Mouse (Mus musculus) lung, postnatal 36 days (tissue): ENCODE data around the gene Mtif3.
"Not testable (repeated sequence)": the region's sequence is repeated elsewhere in the genome, so short reads cannot be mapped to it uniquely, and the experiment has no call there.

ENCODE experiments used
- DNase-seq: peaks from one replicate; pipeline ENCODE4 v3.0.0; 2022; ENCODE audit warnings: mixed read lengths

Mtif3 gene

DNA sequence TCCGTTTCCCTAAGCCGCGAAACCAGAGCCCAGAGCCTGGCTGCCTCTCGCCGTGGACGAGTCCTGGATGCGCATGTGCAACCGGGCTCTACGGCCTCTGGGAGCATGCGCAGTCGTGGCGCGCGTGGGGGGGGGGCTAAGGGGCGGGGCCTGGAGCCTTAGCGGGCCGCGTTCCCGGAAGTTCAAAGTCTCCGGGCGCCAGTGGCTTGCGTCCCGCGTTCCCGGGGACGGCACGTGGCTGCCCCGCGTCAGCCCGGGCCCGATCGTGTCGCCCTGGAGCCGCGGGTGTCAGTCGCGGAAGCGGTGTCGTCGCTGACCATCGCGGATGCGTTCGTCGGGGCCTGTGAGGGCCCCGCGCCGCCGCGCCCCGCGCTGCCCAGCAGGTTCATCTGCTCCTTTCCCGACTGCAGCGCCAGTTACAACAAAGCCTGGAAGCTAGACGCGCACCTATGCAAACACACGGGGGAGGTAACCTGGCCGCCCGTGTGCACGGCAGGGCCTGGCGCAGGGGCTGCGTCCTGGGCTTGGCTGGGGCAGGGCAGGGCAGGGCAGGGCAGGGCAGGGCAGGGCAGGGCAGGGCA is 15.0 kb downstream of the Mtif3 start, which contains the start of gene Gtf3a:
TSS of gene Gtf3a (plus strand) at position 150 of the 581 bp plus-strand sequence.
- DNase-seq, result peak; percentile 85

DNA sequence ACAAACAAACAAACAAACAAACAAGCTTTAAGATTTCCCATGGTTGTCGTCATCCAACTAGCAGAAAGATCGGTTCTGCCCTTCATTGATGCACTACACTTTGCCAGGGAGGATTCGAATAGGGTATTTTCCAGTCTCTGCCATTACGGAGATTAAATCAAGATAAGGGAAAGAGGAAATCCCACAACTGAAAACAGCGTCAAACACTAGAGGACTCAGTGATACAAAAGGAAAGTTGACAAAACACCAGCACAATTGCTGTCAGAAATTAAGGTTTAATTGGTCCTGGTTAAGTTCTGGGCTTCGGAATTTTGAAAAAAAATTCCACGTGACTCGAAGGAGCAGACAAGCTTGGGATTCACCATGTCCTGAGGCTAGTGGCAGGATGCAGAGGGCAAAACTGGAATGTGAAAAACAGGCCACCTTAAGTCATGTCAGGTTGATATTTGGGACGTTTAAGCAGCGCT is 15.5 kb downstream of the Mtif3 start:
- no peak for DNase-seq

DNA sequence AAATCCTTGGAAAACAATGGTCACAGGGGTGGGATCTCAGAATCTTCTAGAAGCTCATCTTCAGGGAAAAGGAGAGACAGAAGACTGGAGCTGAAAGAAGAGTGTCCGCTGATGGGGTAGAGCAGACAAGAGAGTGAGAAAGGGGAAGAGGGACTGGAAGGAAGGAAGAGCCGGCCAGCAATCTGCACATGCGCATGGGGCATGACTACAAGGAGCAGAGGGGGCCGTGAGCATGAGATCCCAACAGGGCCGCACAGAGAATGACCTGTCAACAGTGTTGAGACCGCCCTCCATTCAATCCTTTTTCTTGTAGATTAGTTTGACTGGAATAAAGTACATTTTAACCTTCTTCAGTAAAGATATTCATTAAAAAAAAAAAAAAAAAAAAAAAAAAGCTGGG is 16.1 kb downstream of the Mtif3 start:
- DNase-seq, result peak; percentile 20

DNA sequence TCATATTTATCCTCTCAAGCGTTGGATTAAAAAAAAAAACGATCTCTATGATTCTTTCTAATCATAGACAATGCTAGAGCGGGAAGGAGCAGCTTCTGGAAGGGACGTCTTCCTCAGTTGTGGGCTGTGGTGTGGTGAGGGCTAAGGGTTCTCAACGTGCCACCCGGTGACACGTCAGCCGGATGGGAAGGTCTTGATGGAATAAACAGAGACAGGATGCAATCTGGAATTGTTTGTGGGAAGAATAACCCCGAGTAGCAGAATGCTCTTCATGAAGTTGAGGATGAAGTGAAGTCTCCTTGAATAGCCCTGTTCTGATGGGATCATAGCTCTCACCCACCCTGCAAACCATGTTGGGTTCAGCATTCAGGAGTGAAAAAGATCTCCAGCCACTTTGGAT is 16.9 kb downstream of the Mtif3 start:
- DNase-seq, result peak; percentile 46

DNA sequence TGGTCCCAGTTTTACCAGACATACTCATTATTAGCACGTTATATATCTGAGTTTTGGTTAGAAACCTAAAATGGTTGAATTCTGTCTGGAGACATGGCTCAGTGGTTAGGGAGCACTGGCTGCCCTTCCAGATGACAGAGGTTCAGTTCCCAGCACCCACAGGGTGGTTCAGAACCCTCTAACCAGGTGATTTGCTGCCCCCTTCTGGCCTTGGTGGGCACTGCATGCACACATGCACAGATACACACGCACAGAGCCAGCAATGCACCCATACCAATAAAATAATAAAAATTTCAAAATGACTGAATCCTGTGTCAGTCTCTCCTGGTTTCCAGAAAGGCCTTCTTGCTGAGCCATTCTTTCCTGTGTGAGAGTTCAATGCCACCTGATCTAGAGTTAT is 19.0 kb downstream of the Mtif3 start:
- no peak for DNase-seq

DNA sequence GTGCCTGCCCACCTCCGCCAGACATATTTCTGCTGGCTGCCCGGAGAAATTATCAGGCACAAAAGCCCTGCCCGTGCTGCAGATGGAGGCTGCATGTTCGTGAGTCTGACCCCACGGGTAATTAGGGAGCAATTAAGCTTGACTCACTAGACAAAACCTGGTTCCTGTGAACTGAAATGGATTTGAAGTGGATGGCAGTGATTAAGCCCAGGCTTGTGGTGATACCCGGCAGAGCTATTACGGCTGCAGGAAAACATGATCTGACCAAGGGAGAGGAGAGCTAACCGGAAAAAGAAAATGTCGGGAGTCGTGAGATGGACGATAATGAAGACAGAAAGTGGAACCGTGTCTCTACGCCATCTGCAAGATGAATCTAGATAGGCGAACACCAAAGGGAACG is 20.6 kb downstream of the Mtif3 start:
- DNase-seq, result no peak

DNA sequence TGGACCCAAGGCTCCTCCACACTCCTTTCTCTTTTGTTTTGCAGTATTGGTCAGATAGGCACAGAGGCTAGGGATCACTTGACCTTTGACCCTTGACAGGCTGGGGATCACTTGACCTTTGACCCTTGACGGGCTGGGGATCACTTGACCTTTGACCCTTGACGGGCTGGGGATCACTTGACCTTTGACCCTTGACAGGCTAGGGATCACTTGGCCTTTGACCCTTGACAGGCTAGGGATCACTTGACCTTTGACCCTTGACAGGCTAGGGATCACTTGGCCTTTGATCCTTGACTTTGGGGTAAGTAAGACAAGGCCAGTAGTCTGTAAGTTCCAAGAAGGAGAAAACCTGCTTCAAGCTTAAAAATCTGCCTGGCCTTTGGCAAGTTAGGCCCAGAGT is 21.7 kb downstream of the Mtif3 start:
- not testable (repeated sequence) for DNase-seq

DNA sequence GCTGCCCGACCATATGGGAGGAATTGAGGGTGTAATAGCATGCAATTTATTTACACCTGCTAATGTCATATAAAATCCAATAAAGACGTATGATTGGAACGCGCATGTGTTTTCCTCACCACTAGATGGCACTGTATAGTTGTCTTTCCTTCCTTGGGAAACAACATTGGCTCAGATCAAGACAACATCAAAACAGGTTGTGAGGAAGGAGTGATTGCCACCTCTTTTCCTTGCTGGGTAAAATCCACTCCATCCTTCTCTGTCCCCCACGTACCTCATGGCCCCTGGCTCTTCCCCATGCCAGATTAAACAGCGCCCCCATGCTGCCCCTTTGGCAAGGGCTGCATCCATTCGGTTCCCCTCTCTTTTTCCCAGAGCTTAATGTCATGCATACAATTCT is 23.4 kb downstream of the Mtif3 start:
- DNase-seq, result peak; percentile 61

DNA sequence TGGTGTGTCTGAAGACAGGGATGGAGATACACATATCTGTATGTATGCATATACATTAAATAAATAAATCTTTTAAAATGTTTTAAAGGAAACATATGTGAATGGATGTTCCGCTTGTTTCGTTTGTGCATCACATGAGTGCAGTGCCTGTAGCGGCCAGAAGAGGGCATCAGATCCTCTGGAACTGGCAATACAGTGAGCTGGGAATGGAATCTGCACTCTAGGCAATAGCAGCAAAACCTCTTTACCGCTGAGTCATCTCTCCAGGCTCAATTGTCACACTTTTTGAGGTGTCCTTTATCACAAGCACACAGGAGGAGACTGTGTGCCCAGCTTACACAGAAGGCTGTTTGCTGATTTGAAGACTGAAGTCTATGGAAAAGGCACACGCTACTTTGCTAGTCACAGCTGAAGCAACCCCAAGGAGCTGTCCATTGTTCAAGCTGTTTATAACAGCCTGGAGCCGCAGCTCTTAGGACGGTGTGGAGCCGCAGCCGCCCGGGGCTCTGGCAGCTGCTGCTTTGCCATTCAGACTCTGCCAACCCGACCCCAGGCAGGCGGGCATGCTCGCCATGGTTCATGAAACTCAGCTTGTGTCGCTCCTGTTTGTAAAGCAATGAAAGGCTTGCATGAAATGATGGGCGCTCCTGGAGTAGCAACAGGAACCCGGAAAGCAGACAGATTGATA is 24.3 kb downstream of the Mtif3 start:
- DNase-seq, result no peak

DNA sequence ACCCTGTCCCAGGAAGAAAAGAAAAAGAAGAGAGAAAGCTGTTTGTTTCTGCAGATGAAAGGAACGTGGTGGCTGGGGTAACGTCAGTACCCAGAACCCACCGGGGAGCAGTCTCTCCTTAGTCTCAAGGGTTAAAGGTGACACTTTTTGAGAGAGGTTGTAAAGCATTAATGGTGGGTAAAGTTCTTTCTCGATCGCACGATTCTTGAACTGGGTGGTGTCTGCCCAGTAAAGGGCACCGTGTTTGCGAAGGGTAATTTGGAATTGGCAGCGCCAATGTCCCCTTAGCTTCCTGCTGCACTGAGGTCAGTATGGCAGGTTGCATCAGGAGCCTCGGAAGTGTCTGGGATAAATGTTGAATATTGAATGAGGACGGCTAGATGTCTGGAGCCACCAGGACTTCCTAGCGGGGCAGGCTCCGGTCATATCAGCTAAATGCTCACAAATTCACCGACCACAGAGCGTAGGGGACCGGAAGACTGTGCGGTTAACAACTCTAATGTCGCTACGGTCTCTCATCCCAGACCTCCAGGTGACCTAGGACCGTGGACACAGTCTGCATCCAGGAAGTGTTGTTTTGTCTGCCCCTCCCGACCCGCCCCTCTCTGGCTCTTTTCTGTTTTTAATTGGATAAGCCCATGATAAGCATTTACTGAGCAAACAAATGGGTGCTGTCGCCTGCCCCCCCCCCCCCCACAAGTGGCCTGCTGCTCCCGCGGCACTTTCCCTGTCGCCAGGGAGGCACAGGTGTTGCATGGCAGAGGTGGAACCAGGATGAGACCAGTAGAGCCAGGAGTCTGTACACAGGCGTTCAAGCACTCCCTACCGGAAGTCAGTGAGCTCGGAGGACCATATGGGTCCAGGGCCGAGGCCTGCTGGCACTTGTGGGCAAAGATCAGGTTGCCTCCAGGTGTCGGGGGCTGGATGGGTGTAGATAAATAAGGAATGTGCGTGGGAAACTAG is 25.8 kb downstream of the Mtif3 start:
- DNase-seq, result no peak

DNA sequence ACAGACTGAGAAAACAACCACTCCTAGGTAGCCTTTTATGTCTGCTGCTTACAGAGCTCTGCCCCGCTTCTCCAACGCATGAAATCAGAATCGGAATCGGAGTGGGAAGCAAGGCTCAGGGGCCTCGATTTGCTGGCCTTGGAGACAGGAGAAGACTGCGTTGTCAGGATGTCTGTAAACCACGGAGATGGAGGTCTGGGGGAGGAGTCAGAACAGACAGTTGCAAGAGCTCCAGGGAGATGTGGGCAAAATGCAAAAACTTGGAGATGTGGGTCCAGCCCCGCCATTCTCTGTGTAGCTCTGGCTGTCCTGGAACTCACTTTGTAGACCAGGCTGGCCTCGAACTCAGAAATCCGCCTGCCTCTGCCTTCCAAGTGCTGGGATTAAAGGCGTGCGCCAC is 30.1 kb downstream of the Mtif3 start:
- no peak for DNase-seq

DNA sequence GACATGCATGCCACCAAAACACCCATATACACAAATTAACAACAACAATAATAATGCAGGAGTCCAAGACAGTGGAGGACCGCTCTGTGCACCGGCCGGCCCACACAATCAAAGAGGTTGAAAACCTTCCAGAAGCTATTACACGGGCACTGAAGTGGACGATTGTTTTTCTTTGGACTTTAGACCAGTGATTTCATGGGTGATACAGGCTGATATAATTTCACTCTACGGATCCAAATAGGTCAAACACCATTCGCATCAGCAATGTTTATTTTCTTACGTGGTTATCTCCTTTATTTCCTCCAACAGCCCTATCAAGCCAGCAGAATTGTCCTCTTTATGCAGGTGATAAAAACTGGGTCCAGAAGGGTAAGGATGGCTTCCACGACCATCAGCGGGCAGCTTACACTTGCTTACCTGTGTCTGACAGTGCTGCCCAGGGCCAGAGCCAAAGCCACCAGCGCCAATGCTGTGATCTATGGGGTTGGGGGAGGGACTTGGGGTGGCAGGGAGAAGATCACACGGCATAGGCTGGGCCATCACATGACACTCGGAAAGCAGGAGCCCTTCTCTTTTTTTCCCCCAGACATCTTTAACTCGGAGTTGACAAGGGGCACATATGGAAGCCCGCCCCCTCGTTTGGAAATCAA is 31.6 kb downstream of the Mtif3 start:
- DNase-seq, result no peak

DNA sequence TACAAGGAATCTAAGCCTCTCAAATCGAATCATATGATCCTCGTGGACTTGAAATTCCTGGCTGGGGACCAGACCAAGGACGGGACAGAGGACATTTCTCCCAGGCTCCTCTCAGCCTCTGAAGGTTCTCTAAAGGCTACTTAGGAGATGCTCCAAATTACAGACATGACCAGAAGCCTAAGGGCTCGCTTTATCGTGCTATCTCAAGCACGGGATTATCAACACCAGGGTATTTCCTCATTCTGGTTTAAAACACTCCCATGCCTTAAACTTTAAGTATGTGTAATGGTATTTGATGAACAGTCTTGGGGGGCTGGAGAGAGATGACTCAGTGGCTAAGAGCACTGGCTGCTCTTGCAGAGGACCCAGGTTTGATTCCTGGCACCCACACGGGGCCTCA is 32.2 kb downstream of the Mtif3 start:
- DNase-seq, result no peak

DNA sequence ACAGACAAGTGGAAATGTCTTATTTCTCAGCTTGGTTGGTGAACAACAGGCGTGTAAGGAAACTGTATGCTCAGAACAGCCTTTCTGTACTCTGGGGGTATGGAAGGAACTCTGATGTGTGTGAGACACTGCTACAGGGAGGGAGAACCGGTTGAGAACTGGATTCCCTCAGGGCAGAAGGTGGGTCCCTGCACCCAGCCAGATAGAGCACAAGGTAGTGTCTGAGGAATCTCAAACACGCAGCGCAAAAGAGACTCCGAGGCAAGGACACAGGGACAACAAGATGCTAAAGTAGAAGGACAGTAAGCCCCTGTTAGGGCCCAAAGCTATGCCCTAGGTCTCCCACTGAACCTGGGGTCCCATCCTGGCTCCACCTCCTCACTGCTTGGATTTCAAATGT is 36.9 kb downstream of the Mtif3 start:
- DNase-seq, result no peak

DNA sequence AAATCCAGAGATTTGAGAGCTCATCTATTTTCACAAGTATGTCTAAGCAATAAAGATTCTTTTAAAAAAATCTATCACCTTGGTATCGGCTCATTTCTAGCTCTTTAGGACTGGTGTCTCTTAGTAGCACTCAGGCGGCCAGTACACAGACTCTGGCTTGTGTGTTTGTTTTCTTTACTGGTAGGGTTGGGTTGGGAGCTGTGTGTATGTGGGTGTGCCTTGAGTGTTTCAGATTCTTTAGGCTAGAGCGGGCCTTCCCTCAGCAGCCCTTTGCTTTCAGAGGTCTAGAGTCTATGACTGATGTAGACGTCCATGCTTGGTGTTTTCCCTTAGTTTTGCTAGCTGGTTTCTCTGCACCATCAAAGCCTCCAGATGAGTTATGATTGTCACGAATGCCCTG is 40.1 kb downstream of the Mtif3 start:
- no peak for DNase-seq

DNA sequence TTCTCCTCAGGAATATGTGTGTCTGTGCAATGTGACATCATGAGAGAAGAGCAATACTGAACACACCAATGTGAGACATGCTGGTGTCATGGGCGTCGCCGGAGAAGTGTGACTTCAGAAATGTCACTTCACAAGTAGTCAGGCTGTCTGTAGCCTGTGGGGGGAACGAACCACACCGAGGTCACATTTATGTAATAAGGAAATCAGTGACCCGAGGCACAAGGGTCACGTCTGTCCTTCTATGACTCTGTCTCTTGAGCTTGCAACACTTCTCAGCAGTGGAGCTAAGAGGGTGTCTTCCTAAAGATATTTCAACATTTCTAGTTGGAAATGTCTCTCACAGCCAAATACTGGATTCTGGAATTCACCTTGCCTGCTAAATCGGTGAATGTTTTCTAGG is 42.4 kb downstream of the Mtif3 start:
- no peak for DNase-seq

DNA sequence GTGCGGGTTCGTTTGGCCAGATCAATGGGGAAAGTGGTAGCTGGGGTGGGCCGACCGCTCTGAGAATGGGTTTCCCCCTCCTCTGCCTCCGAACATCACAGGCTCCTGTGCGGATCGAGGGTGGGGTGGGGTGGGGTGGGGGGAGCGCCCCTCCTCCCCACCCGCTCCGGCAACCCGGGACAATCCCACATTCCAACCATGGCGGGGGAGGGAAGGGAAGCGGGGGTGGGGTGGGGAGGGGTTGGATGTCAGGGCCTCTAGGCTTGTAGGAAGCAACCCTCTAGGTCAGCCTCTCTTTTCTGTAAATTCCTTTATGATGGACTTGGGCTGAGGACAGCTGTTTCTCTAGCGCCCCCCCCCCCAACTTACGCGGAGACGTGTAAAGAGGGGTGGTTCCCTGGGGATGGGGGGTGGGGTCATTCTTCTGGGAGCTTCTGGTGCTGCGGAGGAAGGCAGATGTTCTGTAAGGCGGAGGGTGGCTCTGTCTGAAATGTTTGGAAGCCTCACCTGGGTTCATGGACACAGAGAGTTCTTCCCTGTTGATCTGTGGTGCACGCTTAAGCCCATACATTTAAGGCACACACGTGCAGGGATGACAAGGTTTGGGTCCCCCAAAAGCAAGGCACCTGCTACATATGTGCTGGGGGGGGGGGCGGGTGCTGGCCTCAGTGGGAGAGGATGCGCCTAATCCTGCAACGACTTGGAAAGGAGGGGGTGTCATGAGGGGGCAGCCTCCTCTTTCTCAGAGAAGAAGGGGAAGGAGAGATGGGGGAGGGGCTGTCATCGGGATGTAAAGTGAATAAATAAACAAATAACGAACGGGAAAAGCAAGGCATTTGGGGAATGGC is 43.1 kb downstream of the Mtif3 start:
- DNase-seq, result no peak

DNA sequence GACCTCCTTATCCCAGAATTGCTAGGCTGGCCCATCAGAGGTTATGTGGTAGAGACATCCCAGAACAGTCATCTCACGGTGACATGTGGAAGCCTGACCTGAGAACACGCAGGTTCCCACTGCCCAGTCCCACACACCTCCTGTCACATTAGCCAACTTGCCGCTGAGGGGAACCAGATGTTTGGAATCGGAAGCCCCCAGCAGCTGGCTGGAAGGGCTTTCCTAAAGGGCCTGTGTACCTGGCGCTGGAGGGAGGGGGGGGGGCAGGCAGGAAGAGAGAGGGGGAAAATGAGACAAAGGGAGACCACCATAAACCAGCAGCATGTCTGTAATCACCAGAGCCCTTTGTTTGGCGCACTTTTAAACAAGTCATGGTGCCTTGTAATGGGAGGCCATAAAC is 43.7 kb downstream of the Mtif3 start:
- DNase-seq, result no peak

DNA sequence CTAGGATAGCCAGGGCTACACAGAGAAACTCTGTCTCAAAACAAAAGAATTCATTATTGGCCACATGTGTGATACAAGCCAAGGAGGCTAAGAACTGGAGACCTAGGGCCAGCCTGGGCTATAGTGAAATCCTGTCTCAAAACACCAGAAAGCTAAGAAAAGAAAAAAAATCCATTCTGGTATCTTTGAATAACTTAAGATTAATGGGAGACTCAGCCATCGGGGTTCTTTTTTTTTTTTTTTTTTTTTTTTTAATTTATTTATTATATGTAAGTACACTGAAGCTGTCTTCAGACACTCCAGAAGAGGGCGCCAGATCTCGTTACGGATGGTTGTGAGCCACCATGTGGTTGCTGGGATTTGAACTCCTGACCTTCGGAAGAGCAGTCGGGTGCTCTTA is 46.2 kb downstream of the Mtif3 start:
- DNase-seq, result not testable (repeated sequence)

DNA sequence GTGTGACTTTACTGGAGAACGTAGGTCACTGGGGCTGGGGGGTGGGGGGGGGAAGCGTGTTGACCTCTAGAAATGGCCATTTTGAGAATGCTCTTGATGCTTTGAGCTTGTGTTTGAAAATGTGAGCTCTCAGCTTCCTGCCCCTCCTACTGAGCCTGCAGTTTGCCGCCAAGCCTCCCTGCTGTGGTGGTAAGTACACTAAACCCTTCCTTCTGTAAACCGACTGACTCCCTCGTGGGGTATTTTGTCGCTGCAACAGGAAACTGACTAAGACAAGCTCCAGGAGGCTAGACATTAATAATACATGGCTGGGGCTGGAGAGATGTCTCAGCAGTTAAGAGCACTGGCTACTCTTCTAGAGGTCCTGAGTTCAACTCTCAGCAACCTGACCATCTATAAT is 46.8 kb downstream of the Mtif3 start:
- DNase-seq, result no peak

DNA sequence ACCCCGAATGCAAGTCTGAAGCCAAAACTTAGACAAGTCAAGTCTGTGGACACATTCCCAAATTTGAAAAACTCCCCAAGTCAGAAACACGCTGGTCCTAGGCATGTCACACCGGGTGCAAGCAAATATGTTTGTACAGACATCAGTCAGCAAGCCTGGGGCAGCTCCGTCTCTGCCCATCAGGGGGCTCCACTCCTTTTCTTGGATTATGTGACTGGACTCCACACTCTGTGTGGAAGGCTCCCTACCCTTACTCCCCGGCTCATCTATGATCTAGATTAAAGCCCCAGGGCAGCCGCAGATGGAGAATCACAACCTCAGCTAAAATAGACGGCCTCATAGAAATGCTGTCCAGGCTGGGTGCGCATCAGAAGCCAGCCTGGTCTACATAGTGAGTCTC is 47.3 kb downstream of the Mtif3 start:
- no peak for DNase-seq

DNA sequence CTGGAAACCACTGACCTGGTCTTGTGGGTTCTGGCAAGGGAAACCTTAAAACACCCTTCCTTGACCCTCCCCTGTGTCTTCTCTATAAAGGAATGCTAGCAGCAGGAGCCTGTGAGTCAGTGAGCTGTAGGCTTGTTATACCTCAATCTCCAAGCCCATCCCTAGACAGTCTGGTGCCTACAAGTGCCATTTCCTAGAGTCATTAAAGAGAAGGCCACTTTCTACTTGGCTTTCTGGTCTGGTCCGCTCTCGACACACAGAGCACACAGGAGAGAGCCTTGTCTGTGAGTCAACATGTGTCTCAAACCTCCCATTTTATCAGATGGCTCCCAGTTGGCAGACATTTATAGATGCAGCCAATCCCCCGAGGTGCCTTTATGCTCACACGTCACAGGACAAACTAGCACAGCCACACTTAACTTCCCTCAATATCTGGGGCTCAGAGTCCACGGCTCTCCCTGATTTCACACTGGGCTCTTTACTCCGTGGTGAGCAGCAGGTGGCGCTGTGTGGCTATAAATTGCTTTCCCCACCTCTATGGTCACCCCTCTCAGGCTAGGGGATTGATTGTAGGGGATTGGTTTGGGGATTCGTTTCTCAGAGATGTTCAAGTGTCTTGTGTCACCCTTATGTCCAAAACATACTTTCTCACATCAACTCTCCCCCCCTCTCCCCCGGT is 49.4 kb downstream of the Mtif3 start:
- DNase-seq, result peak; percentile 56
